Mouse (Mus musculus) neural tube, embryonic 14.5 days (tissue): ENCODE data around the gene Zfp30. TPM values are rescaled to one million over a fixed set of nuclear protein-coding genes. Genes with fewer than 3 reads are reported as not detected.

ENCODE experiments used
- microRNA counts: library from miRNA; unstranded; fragments of <30 nt; microRNA quantifications from one replicate; lab custom pipeline; 2016
- microRNA-seq: library from miRNA; unstranded; fragments of <30 nt; microRNA quantifications from one replicate; pipeline ENCODE4, GENCODE M21; 2016
- polyA plus RNA-seq: library from polyadenylated mRNA; unstranded; fragments of >200 nt; fragmentation: Nextera tagmentation; extraction: Ambion mirVana; gene quantifications from 2 replicates; pipeline ENCODE4 v1.2.1, GENCODE M21; 2014

Zfp30 gene
- polyA plus RNA-seq, 1 experiment from 2014 or later, result 15.2 TPM

MicroRNA genes within 50 kb of the gene (microRNA counts, 519-probe panel; counts per million panel counts)
- not detected for microRNA mmu-miR-1964 (lab: Ali Mortazavi, UCI)

Small RNAs within 50 kb of the gene (microRNA-seq; reads per million reads assigned to microRNA genes)
- 1.7 reads per million for gene Mir1964

Other genes starting within 250 kb of the Zfp30 start
- gene Catsperg2, start 57.0 kb upstream of the Zfp30 start, polyA plus RNA-seq, result 0.18 and 0.19 TPM in 2 replicates
- 18.5 and 20.7 TPM in 2 replicates for gene Zfp84, start 15.4 kb upstream of the Zfp30 start, polyA plus RNA-seq
- 28.7 and 36.4 TPM in 2 replicates for gene Zfp790, start 32.1 kb downstream of the Zfp30 start, polyA plus RNA-seq
- 13.4 and 16.0 TPM in 2 replicates for gene Zfp940, start 69.7 kb downstream of the Zfp30 start, polyA plus RNA-seq
- gene Zfp420, start 76.0 kb downstream of the Zfp30 start, polyA plus RNA-seq, result 24.2 and 28.3 TPM in 2 replicates
- 17.0 and 19.5 TPM in 2 replicates for gene Zfp27, start 122.6 kb downstream of the Zfp30 start, polyA plus RNA-seq
- gene Zfp383, start 124.2 kb downstream of the Zfp30 start, polyA plus RNA-seq, result 7.7 and 9.7 TPM in 2 replicates
- gene Zfp74, start 170.1 kb downstream of the Zfp30 start, polyA plus RNA-seq, result 21.2 and 25.3 TPM in 2 replicates
- gene Zfp568, start 200.0 kb downstream of the Zfp30 start, polyA plus RNA-seq, result 4.0 and 5.5 TPM in 2 replicates